Mouse (Mus musculus): Measurements from ENCODE around the gene Zfp113. TPM values are rescaled to one million over a fixed set of nuclear protein-coding genes. Genes with fewer than 3 reads are reported as not detected.

The Zfp113 gene
- polyA plus RNA-seq, 1 experiment from 2014 or later = 26.1 TPM

DNA sequence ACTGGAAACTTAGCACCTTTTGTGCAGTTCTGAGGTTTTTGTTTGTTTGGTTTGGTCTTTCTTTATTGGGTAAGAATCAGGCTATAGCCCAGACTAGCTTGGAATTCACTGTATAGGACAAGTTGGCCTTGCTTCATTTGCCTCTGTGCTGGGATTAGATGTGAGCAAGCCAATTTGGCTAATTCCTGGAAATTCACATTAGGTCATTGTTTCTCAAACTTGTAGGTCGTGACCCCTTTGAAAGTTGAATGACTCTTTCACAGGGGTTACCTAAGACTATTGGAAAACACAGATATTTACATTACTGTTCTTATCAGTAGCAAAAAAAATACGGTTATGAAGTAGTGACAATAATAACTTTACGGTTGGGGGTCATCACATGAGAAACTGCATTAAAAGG lies 1.2 kb downstream of the Zfp113 start:
- H3K9me3 ChIP-seq (ENCODE audit: control insufficient read depth, low read length) = no peaks in the 10 kb centered on the region
- H3K27me3 ChIP-seq (ENCODE audit: control insufficient read depth, insufficient read depth, low read length) = no peaks in the 10 kb centered on the region
- H3K4me2 ChIP-seq (replicated peaks; ENCODE audit: low read depth, low read length) = peak overlapping the region; percentile 70
- no peaks in the 10 kb centered on the region for H3K4me1 ChIP-seq (ENCODE audit: control insufficient read depth, insufficient read depth, low read length)
- ATAC-seq (ENCODE audit: low FRiP score, low TSS enrichment) = no peak
- peaks cover 25% of the 10 kb centered on the region for H3K36me3 ChIP-seq (ENCODE audit: control insufficient read depth, insufficient read depth, low read length)
- H3K9ac ChIP-seq (ENCODE audit: low read depth, low read length) = peak overlapping the region; percentile 81; the same call in 1 of the 2 replicates
- peak overlapping the region; percentile 63; the same call in 1 of the 2 replicates for H3K4me3 ChIP-seq (ENCODE audit: low read length)
- WGBS = 80% methylated on average over 3 of the region's 3 CpGs
- H3K27ac ChIP-seq (ENCODE audit: low read depth, low read length) = no peak overlapping the region

DNA sequence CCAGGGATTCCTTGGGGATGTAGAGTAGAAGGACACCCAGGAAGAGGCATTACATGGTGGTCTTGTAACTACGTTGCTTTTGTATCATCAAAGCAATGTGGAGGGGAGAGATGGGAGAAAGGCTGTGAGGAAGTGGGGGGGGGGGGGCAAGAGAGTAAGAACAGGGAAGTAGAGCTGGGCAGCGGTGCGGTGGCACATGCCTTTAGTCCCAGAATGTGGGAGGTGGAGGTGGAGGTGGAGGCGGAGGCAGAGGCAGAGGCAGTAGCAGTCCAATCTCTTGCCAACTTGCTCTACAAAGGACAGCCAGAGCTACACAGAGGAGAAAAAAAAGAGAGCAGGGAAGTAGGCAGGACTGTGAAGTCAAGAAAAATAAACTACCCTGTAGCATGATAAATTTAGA lies 17.0 kb downstream of the Zfp113 start:
- no peak overlapping the region for H3K4me3 ChIP-seq (ENCODE audit: low read length)
- no peak overlapping the region for H3K4me2 ChIP-seq (replicated peaks; ENCODE audit: low read depth, low read length)
- H3K36me3 ChIP-seq (ENCODE audit: control insufficient read depth, insufficient read depth, low read length) = peaks cover 23% of the 10 kb centered on the region
- no peak overlapping the region for H3K9ac ChIP-seq (ENCODE audit: low read depth, low read length)
- H3K9me3 ChIP-seq (ENCODE audit: control insufficient read depth, low read length) = no peaks in the 10 kb centered on the region
- H3K27ac ChIP-seq (ENCODE audit: low read depth, low read length) = no peak overlapping the region
- no peaks in the 10 kb centered on the region for H3K4me1 ChIP-seq (ENCODE audit: control insufficient read depth, insufficient read depth, low read length)
- no peaks in the 10 kb centered on the region for H3K27me3 ChIP-seq (ENCODE audit: control insufficient read depth, insufficient read depth, low read length)
- no peak for ATAC-seq (ENCODE audit: low FRiP score, low TSS enrichment)
- 74% methylated on average over 4 of the region's 4 CpGs for WGBS

DNA sequence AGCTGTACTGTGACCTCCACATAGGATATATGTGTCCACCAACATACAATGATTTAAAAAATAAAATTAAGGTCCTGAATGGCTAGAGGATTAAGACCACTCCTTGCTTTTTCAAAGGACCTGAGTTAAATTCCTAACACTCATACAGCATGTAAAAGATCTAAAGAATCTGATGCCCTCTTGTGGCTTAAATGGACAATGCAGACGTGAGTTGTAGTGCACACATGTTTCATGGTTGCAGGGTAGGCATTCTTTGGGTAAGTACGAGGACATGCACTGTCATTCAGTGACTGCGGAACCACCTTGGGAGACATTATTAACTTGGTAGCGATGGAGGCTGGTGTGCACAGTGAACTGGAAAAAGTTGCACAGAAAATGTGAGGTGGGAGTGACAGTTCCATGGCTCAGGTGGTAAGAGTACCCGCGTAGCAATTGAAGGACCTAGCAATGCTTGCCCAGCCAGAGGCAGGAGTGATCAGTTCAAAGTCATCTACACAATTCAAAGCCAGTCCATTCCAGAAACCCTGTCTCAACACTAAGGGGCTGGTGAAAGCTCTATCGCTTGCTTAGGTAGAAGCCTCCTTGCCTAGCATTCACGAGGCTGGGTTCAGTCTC lies 17.5 kb downstream of the Zfp113 start:
- Histone ChIP-seq H3K36me3 (ENCODE audit: control insufficient read depth, insufficient read depth, low read length) (peaks cover 23% of the 10 kb centered on the region), H3K27ac (ENCODE audit: low read depth, low read length) (no peak overlapping the region), H3K4me1 (ENCODE audit: control insufficient read depth, insufficient read depth, low read length) (no peaks in the 10 kb centered on the region), H3K9ac (ENCODE audit: low read depth, low read length) (no peak overlapping the region), H3K9me3 (ENCODE audit: control insufficient read depth, low read length) (no peaks in the 10 kb centered on the region), H3K4me3 (ENCODE audit: low read length) (no peak overlapping the region), H3K4me2 (replicated peaks; ENCODE audit: low read depth, low read length) (no peak overlapping the region), H3K27me3 (ENCODE audit: control insufficient read depth, insufficient read depth, low read length) (no peaks in the 10 kb centered on the region)
- 60% methylated on average over 8 of the region's 8 CpGs for WGBS
- ATAC-seq (ENCODE audit: low FRiP score, low TSS enrichment) = peak; percentile 59; the same call in 1 of the 2 replicates

DNA sequence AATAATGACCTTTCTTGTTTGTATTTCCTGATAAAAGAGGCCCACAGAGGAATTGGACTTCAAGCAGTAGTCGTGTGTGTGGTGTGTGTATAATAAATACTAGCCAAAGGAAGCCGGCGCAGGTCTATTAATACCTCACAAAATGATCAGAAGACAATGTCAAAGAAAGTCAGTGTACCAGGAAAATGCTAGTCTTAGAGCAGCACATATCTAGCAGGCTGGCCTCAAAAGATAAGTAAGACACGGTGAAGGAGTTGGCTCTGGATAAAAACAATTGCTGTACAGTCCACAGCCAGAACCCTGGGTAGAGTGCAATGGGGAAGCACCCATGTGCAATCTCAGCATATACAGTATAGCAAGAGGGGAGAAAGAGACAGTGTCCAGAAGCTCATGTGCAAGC lies 18.3 kb downstream of the Zfp113 start:
- H3K4me2 ChIP-seq (replicated peaks; ENCODE audit: low read depth, low read length) = no peak overlapping the region
- H3K4me1 ChIP-seq (ENCODE audit: control insufficient read depth, insufficient read depth, low read length) = no peaks in the 10 kb centered on the region
- H3K9me3 ChIP-seq (ENCODE audit: control insufficient read depth, low read length) = no peaks in the 10 kb centered on the region
- no peak overlapping the region for H3K9ac ChIP-seq (ENCODE audit: low read depth, low read length)
- H3K27me3 ChIP-seq (ENCODE audit: control insufficient read depth, insufficient read depth, low read length) = no peaks in the 10 kb centered on the region
- no peak overlapping the region for H3K27ac ChIP-seq (ENCODE audit: low read depth, low read length)
- no peak overlapping the region for H3K4me3 ChIP-seq (ENCODE audit: low read length)
- H3K36me3 ChIP-seq (ENCODE audit: control insufficient read depth, insufficient read depth, low read length) = peaks cover 30% of the 10 kb centered on the region
- ATAC-seq (ENCODE audit: low FRiP score, low TSS enrichment) = no peak
- WGBS = 68% methylated on average over 4 of the region's 4 CpGs

DNA sequence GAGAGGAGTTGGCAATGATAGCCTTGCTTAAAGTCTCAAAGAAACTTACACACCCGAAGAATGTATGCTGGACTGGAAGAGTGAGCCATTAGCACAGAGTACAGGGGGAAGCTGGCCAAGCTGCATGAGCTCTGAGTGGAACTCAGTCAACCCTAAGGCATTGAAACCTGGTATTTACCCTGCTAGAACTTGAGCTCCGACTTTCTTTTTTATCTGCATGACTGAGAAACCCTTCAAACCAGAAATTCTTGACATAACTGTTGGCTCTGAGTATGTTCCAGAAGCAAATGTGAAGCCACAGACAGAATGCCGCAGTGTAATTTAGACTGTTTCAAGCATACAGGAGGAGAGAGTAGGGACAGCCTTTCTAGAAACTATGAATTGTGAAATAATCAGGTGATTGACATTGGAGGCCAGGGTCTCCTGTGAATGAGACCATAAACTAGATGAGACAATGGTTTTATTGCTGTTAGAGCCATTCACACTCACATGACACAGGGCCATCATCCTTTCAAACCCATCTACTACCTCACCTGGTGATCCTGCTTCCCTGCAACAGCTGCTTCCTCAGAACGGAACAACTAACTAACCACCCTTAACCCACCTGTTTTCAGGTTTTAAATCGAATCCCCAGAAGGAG lies 23.0 kb downstream of the Zfp113 start:
- ATAC-seq (ENCODE audit: low FRiP score, low TSS enrichment) = no peak
- Histone ChIP-seq H3K9ac (ENCODE audit: low read depth, low read length) (no peak overlapping the region), H3K4me2 (replicated peaks; ENCODE audit: low read depth, low read length) (no peak overlapping the region), H3K4me3 (ENCODE audit: low read length) (no peak overlapping the region), H3K36me3 (ENCODE audit: control insufficient read depth, insufficient read depth, low read length) (peaks cover 70% of the 10 kb centered on the region), H3K9me3 (ENCODE audit: control insufficient read depth, low read length) (no peaks in the 10 kb centered on the region), H3K27ac (ENCODE audit: low read depth, low read length) (no peak overlapping the region), H3K4me1 (ENCODE audit: control insufficient read depth, insufficient read depth, low read length) (no peaks in the 10 kb centered on the region), H3K27me3 (ENCODE audit: control insufficient read depth, insufficient read depth, low read length) (no peaks in the 10 kb centered on the region)
- 66% methylated on average over 5 of the region's 5 CpGs for WGBS

DNA sequence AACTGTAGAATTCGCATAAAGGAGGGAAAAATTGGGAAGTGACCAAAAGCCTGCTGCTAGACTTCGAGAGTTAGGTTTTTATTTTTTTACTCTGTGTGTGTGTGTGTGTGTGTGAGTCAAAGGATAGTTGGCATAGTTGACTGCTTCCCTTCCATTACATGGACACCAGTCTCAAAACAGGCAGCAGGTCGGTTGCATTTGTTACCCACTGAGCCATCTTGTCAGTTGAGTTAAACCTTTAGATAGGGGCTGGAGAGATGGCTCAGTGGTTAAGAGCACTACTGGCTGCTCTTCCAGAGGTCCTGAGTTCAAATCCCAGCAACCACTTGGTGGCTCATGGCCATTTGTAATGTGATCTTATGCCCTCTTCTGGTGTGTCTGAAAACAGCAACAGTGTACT lies 37.5 kb downstream of the Zfp113 start:
- WGBS = 72% methylated on average over 3 of the region's 3 CpGs
- Histone ChIP-seq H3K9me3 (ENCODE audit: control insufficient read depth, low read length) (no peaks in the 10 kb centered on the region), H3K27ac (ENCODE audit: low read depth, low read length) (no peak overlapping the region; the same call in 1 of the 2 replicates), H3K4me1 (ENCODE audit: control insufficient read depth, insufficient read depth, low read length) (peaks cover 4% of the 10 kb centered on the region; the same call in 1 of the 2 replicates), H3K4me2 (replicated peaks; ENCODE audit: low read depth, low read length) (peak overlapping the region; percentile 47), H3K27me3 (ENCODE audit: control insufficient read depth, insufficient read depth, low read length) (no peaks in the 10 kb centered on the region), H3K9ac (ENCODE audit: low read depth, low read length) (peak overlapping the region; percentile 66; the same call in 1 of the 2 replicates), H3K36me3 (ENCODE audit: control insufficient read depth, insufficient read depth, low read length) (peaks cover 6% of the 10 kb centered on the region; the same call in 1 of the 2 replicates), H3K4me3 (ENCODE audit: low read length) (peak overlapping the region; percentile 52)
- no peak for ATAC-seq (ENCODE audit: low FRiP score, low TSS enrichment)

DNA sequence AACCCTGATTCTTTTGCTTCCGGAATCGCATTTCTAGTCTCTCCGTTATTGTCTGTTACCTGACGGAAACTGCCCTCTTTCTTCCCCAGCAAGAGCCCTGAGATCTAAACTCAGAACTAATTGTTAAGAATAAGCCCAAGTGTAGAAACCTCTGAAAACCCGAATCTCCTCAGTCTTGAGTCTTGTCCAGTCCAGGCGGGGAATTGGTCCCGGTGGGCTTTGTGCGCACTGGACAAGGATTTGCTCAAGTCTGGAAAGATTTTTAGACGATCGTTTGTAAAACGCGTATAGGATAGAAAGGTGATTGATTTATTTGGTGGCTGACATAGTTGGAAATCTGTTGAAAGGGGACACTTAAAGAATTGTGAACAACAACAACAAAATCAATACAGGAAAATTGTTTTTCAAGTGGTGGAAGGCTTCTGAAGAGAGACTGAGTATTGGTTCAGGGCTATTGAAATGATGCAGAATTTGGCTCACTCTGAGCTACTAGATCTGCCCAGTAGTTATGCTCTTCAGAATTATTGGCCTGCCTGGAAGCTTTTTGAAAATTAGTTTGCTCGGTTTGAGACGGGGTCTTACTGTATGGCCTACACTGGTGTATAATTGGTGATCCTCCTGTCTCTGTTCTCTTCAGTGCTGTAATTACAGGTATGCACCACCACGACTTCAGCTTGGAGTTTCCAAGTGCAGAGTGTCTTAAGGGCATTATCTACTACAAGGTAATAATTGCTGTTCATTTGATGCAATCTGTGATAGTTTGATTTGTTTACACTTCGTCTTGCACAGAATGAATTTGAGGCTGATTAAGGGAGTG lies 38.1 kb downstream of the Zfp113 start:
- Histone ChIP-seq H3K4me2 (replicated peaks; ENCODE audit: low read depth, low read length) (peak overlapping the region; percentile 47), H3K27ac (ENCODE audit: low read depth, low read length) (peak overlapping the region; percentile 85), H3K27me3 (ENCODE audit: control insufficient read depth, insufficient read depth, low read length) (no peaks in the 10 kb centered on the region), H3K4me1 (ENCODE audit: control insufficient read depth, insufficient read depth, low read length) (peaks cover 4% of the 10 kb centered on the region; the same call in 1 of the 2 replicates), H3K9me3 (ENCODE audit: control insufficient read depth, low read length) (no peaks in the 10 kb centered on the region), H3K4me3 (ENCODE audit: low read length) (peak overlapping the region; percentile 52), H3K9ac (ENCODE audit: low read depth, low read length) (peak overlapping the region; percentile 66), H3K36me3 (ENCODE audit: control insufficient read depth, insufficient read depth, low read length) (peaks cover 6% of the 10 kb centered on the region; the same call in 1 of the 2 replicates)
- ATAC-seq (ENCODE audit: low FRiP score, low TSS enrichment) = peak; percentile 36; the same call in 1 of the 2 replicates
- 5% methylated on average over 16 of the region's 16 CpGs for WGBS

DNA sequence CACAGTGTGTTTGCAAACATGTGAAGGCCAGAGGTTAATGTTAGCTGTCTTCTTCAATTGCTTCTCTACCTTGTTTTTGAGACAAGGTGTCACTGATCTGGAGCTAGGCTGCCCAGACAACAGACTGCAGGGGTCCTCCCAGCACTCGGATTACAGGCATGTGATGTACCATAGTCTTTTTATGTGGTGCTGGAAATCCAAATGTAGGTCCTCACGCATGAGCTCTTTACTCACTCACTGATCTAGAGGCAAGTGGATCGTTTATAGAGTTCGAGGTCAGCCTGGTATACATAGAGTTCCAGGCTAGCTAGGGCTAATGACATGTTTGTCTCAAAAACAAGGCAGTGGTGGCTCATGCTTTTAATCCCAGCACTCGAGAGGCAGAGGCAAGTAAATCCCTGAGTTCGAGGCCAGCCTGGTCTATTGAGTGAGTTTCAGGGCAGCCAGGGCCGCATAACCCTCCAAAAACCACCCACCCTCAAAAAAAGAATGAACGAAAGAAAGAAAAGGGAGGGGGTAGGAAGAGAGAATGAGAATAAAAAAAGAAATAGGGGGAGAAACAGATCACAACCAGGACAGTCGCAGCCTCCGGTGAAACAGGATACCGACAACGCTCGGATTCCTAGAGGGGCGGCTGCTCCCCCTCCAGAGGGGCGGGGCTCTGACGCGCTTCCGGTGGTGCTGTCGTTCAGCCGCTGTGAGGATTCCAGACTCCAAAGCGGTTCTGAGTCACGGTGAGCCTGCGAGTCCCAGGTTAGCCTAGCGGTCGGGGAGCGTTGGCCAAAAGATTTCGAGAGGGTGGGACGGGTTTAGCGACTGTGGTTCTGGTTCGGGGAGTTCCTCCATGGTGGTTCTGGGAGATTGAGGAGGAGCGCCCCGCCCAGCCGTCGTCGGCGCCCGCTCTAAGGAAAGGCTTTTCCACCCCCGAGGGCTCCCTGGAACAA lies 39.0 kb downstream of the Zfp113 start, which contains the start of gene Zscan21:
Zscan21 (plus strand) TSS at position 649 of the 944 bp plus-strand sequence.
- H3K4me3 ChIP-seq (ENCODE audit: low read length) = peak within 1 kb of the TSS; percentile 52
- peak within 1 kb of the TSS; percentile 85 for H3K27ac ChIP-seq (ENCODE audit: low read depth, low read length)
- peaks cover 4% of the 10 kb centered on the region; the same call in 1 of the 2 replicates for H3K4me1 ChIP-seq (ENCODE audit: control insufficient read depth, insufficient read depth, low read length)
- peaks cover 6% of the 10 kb centered on the region; the same call in 1 of the 2 replicates for H3K36me3 ChIP-seq (ENCODE audit: control insufficient read depth, insufficient read depth, low read length)
- peak within 1 kb of the TSS; percentile 66 for H3K9ac ChIP-seq (ENCODE audit: low read depth, low read length)
- no peaks in the 10 kb centered on the region for H3K9me3 ChIP-seq (ENCODE audit: control insufficient read depth, low read length)
- ATAC-seq (ENCODE audit: low FRiP score, low TSS enrichment) = peak; percentile 96
- peak within 1 kb of the TSS; percentile 49 for H3K4me2 ChIP-seq (replicated peaks; ENCODE audit: low read depth, low read length)
- H3K27me3 ChIP-seq (ENCODE audit: control insufficient read depth, insufficient read depth, low read length) = no peaks in the 10 kb centered on the region
- WGBS = 7% methylated on average over 38 of the region's 38 CpGs

Data from kidney, embryonic 14.5 days (tissue).